Mouse (Mus musculus): ENCODE measurements around the gene Nmt1. TPM values are rescaled to one million over a fixed set of nuclear protein-coding genes. Genes with fewer than 3 reads are reported as not detected.

Nmt1 gene
- polyA plus RNA-seq (2011; ENCODE audit: insufficient read length, low read depth, missing spikeins), result 91.1 and 111 TPM in 2 replicates

DNA sequence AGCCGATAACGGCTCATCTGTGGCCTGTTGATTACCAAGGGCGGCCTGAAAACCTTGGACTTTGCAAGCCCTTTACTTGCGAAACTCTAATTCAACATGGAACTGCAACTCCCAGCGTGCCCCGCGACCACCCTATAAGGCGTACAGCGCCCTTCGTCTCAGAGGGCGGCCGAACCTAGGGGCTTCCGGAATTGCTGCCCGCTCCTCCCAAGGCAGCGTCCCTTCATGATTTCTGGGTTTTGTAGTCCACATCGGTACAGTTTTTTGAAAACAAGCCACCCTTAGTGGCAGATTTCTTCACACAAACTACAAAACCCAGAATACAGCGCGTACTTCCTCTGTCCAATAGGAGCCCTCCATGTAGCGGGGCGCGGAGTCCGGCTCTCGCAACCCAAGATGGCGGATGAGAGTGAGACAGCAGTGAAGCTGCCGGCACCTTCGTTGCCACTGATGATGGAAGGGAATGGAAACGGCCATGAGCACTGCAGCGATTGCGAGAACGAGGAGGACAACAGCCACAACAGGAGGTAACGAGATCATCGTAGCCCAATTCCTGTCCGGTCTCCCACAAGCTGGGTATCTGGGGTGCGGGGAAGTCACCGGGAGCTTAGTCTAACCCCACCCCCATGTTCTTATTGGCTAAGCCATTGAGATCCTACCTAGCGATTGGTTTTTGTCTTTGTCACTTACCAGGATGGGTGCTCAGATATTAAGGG lies at the start of gene Nmt1, which contains the start of gene Dcakd:
Gene Nmt1, plus strand, starts transcription at position 15 of the 716 bp plus-strand sequence.
Gene Dcakd, minus strand, starts transcription at position 158 of the 716 bp plus-strand sequence.
- peak within 1 kb of the TSS; percentile 94 for H3K4me3 ChIP-seq (ENCODE audit: insufficient read depth, low read length)
- TF ChIP-seq POLR2A (IDR thresholded peaks at IDR 0.05; ENCODE audit: low read depth, low read length) (peak; percentile 89), CTCF (IDR thresholded peaks at IDR 0.05; ENCODE audit: borderline replicate concordance, insufficient read depth, low read length) (no peak)
- H3K27ac ChIP-seq (ENCODE audit: insufficient read depth, low read length), result peak within 1 kb of the TSS; percentile 79

DNA sequence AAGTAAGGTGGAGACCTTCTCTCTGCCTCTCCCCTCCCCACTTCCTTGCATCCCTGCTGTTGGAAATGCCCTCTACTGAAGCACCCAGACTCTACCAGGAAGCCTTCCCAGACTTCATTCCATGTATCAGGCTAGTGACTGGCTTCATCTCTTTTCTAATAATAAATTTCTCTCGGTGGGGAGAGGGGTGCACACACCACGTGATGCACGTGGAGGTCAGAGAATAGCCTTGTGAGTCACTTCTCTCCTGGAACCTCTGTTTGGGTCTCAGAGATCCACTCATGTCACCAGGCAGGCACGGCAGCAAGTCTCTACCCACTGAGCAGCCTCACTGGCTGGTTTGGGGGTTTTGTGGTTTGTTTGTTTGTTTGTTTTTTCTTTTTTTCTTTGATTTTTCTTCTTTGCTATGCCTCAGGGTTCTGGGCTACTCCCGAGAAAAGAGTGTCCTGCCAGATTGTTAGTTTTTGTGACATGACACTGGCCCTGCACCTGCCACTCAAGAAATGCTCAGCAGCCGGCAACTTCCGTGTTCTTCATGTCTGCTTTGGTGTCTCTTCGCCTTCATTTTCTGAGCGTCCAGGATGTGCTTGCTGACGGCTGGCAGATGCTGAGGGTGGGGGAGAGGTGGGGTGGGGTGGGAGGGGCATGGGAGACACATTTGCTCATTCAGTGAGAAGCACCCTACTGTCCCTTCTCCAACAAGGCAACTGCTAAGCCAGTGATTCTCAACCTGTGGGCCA lies 46.7 kb upstream of the Nmt1 start:
- TF ChIP-seq POLR2A (IDR thresholded peaks at IDR 0.05; ENCODE audit: low read depth, low read length), result no peak
- TF ChIP-seq CTCF (IDR thresholded peaks at IDR 0.05; ENCODE audit: borderline replicate concordance, insufficient read depth, low read length), result no peak
- H3K4me1 ChIP-seq (ENCODE audit: control insufficient read depth, insufficient read depth, low read length), result no peaks in the 10 kb centered on the region
- no peak overlapping the region for H3K27ac ChIP-seq (ENCODE audit: insufficient read depth, low read length)
- no peak overlapping the region for H3K4me3 ChIP-seq (ENCODE audit: insufficient read depth, low read length)

More for the DNA sequence above, at the start of gene Nmt1, which contains the start of gene Dcakd:
- peaks cover 16% of the 10 kb centered on the region; the same call in 1 of the 2 replicates for H3K4me1 ChIP-seq (ENCODE audit: control insufficient read depth, insufficient read depth, low read length)

DNA sequence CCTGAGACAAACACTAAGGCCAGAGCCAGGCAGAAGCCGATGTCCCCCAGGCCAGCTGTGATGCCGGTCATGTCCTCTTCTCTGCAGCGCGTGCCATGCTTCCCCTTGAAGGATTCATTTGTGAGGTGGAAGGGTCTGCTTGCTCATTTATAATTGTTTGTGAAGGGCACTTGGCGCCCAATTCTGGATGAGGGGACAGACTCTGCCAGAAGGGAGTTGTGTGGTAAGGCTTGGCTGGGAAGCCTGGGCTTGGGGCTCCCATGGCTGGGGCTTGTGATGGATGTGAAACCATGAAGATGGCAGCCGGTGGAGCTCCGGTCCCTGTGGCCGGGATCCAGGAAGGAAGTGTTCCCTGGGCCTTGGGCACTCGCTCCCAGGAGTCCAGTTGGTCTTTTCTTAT lies 43.9 kb upstream of the Nmt1 start:
- Histone ChIP-seq H3K4me1 (ENCODE audit: control insufficient read depth, insufficient read depth, low read length) (no peaks in the 10 kb centered on the region), H3K4me3 (ENCODE audit: insufficient read depth, low read length) (no peak overlapping the region), H3K27ac (ENCODE audit: insufficient read depth, low read length) (no peak overlapping the region)
- TF ChIP-seq CTCF (IDR thresholded peaks at IDR 0.05; ENCODE audit: borderline replicate concordance, insufficient read depth, low read length) (no peak), POLR2A (IDR thresholded peaks at IDR 0.05; ENCODE audit: low read depth, low read length) (no peak)

DNA sequence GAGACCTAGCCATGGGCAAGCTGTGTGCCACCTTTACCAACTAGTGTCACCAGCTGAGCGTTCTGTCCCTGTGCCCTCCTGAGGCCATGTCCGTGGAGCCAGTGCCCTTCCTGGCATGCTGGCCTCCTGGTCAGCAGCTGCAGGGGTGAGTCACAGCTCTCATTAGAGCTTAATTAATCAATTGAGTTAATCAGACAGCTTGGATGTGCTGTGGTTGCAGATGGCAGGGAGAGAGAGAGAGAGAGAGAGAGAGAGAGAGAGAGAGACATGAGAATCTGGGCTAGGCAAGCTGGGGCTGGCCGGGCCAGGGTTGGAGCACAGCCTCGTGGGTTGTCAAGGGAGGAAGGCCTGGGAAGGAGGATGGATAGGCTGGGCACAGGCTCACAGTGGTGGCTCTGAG lies 43.4 kb upstream of the Nmt1 start:
- no peaks in the 10 kb centered on the region for H3K4me1 ChIP-seq (ENCODE audit: control insufficient read depth, insufficient read depth, low read length)
- no peak overlapping the region for H3K27ac ChIP-seq (ENCODE audit: insufficient read depth, low read length)
- no peak overlapping the region for H3K4me3 ChIP-seq (ENCODE audit: insufficient read depth, low read length)
- no peak for TF ChIP-seq CTCF (IDR thresholded peaks at IDR 0.05; ENCODE audit: borderline replicate concordance, insufficient read depth, low read length)

DNA sequence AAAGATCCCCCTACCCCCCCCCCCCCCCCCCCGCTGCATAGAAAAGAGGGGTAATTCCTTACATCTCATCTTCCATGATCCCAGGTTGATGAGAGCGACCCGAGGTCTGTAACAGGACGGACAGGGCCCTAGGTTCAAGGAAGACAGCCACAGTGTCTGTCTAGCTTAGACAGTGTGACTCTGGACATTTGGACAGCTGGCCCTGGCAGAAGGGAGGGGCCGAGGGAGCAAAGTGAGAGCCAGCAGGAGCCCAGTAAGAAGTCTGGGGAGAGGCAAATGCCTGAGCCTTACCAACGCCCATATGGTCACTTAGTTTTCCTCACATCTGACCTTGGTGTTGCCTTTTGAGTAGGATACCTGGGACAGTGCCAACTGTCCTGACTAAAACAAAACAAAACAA lies 42.8 kb upstream of the Nmt1 start:
- H3K4me3 ChIP-seq (ENCODE audit: insufficient read depth, low read length), result no peak overlapping the region
- no peaks in the 10 kb centered on the region for H3K4me1 ChIP-seq (ENCODE audit: control insufficient read depth, insufficient read depth, low read length)
- TF ChIP-seq POLR2A (IDR thresholded peaks at IDR 0.05; ENCODE audit: low read depth, low read length) (no peak), CTCF (IDR thresholded peaks at IDR 0.05; ENCODE audit: borderline replicate concordance, insufficient read depth, low read length) (no peak)
- H3K27ac ChIP-seq (ENCODE audit: insufficient read depth, low read length), result no peak overlapping the region

DNA sequence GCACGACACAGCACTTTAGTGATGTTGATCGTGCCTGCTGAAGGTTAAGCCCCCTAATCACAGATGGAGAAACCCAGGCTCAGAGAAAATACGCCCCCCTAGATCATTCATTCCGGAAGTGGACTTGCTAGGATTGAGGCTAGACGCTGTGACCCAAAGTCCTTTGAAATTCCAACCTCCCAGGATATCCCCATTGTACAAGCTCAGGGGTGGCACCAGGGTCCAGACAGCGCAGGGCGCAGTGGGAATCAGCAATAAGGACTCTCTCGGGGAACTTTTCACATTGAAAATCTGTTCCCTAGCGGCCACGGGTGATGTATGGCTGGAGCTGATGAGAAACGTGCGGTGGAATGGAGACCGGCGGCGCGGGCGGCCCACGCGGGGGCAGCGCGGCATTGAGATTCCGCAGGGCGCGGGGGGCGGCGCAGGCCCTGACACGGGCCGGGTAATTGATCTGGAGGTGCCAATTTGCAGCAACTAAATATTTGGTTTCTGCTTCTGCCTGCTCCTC lies 38.3 kb upstream of the Nmt1 start:
- TF ChIP-seq CTCF (IDR thresholded peaks at IDR 0.05; ENCODE audit: borderline replicate concordance, insufficient read depth, low read length) (no peak), POLR2A (IDR thresholded peaks at IDR 0.05; ENCODE audit: low read depth, low read length) (no peak)
- peak overlapping the region; percentile 10 for H3K4me3 ChIP-seq (ENCODE audit: insufficient read depth, low read length)

DNA sequence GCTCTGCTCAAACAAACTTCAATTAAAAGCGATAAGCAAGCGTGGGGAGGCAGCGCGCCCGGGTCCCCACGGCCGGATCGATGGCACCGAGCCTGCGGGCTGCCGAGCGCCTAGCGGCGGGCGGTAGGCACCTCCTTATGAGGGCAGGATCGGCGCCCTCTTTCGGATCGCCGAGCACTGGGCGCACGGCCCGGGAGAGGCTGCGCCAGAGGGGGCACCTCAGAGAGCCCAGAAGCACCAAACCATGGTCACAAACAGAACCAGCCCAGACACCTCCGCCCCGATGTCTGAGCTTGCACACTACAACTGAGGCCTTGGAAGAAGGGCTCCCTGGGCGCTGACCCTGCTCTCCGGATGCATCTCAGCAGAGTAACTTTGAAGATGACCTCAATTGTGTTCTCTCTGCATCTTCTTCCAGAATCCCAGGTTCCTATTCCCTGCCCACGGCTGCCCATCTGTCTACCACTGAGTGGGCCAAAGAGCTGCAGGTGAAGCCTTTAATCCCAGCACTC lies 37.8 kb upstream of the Nmt1 start:
- no peak overlapping the region for H3K27ac ChIP-seq (ENCODE audit: insufficient read depth, low read length)
- H3K4me1 ChIP-seq (ENCODE audit: control insufficient read depth, insufficient read depth, low read length), result no peaks in the 10 kb centered on the region
- peak; percentile 47; the same call in 1 of the 2 replicates for TF ChIP-seq CTCF (IDR thresholded peaks at IDR 0.05; ENCODE audit: borderline replicate concordance, insufficient read depth, low read length)
- TF ChIP-seq POLR2A (IDR thresholded peaks at IDR 0.05; ENCODE audit: low read depth, low read length), result no peak
- peak overlapping the region; percentile 10 for H3K4me3 ChIP-seq (ENCODE audit: insufficient read depth, low read length)

More for the DNA sequence above, 38.3 kb upstream of the Nmt1 start:
- Histone ChIP-seq H3K27ac (ENCODE audit: insufficient read depth, low read length) (no peak overlapping the region), H3K4me1 (ENCODE audit: control insufficient read depth, insufficient read depth, low read length) (no peaks in the 10 kb centered on the region)

DNA sequence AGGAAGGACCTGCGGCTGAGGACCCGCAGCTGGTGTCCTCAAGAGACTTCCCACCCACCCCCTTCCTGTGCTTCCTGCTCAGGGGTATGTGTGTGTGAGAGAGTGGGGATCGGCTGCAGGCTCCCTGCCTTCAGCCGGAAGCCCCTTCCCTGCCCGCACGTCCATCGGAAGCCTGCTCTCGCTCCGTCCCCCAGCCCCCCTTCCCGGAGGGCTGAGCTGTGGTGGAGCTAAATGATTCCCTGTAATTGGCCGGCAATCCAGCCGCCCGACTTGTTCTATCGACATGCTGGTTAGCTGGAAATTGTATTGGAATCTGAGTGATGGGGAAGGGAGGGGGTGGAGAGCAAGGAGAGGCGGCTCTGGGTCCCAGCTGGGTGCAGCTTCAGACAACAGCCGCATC lies 36.3 kb upstream of the Nmt1 start:
- TF ChIP-seq CTCF (IDR thresholded peaks at IDR 0.05; ENCODE audit: borderline replicate concordance, insufficient read depth, low read length), result no peak
- no peak for TF ChIP-seq POLR2A (IDR thresholded peaks at IDR 0.05; ENCODE audit: low read depth, low read length)
- no peak overlapping the region for H3K27ac ChIP-seq (ENCODE audit: insufficient read depth, low read length)
- 0 out of 2 replicates have a peak, but pooled peaks cover 3% of the 10 kb centered on the region for H3K4me1 ChIP-seq (ENCODE audit: control insufficient read depth, insufficient read depth, low read length)
- no peak overlapping the region for H3K4me3 ChIP-seq (ENCODE audit: insufficient read depth, low read length)

DNA sequence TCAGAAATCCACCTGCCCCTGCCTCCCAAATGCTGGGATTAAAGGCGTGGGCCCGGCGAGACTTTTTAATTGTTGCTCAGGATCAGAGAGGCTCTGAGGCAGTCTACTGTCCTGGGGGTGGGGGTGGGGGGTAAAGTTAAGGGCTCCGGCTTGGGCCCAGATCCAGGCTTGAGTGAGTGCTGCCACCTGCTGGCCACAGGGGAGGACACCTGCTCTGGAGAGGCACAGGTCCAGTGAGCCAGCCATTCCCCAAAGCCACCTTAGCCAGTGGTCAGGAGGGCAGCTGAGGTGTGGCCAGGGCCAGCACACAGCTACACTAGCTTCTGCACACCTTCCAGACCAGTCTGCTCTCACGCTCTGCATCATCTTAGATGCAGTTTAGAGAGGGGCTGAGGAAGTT lies 35.0 kb upstream of the Nmt1 start:
- H3K4me3 ChIP-seq (ENCODE audit: insufficient read depth, low read length), result no peak overlapping the region
- peaks cover 9% of the 10 kb centered on the region; the same call in 1 of the 2 replicates for H3K4me1 ChIP-seq (ENCODE audit: control insufficient read depth, insufficient read depth, low read length)
- no peak overlapping the region for H3K27ac ChIP-seq (ENCODE audit: insufficient read depth, low read length)
- no peak for TF ChIP-seq POLR2A (IDR thresholded peaks at IDR 0.05; ENCODE audit: low read depth, low read length)
- TF ChIP-seq CTCF (IDR thresholded peaks at IDR 0.05; ENCODE audit: borderline replicate concordance, insufficient read depth, low read length), result peak; percentile 92

Measured in embryonic fibroblast, embryonic 13.5 days (primary cell).